Mouse (Mus musculus) MEL (cell line): ENCODE results near the gene Dscam. TPM values are rescaled to one million over a fixed set of nuclear protein-coding genes. Genes with fewer than 3 reads are reported as not detected.

Source experiments
- DNase-seq: peaks from one replicate; pipeline ENCODE4 v3.0.0; 2011; ENCODE audit warnings: low read depth, low spot score
- H3K27ac ChIP-seq: 2 replicates; pipeline ENCODE4 v1.5.1; 2012; ENCODE audit warnings: low read depth, mild to moderate bottlenecking, control low read depth, low read length, moderate library complexity; ENCODE audit not compliant: control insufficient read depth
- H3K27me3 ChIP-seq, 2 experiments: fragments of 150-350 bp in 1 of 2; sonication (generic) in 1 of 2; 2 replicates each; pipeline ENCODE4 v1.6.1; 2012; ENCODE audit warnings: low read length in 2 of 2, mild to moderate bottlenecking in 2 of 2, improper control_type of control experiment in 1 of 2, moderate library complexity in 1 of 2; ENCODE audit not compliant: insufficient read depth in 2 of 2, control insufficient read depth in 1 of 2
- H3K36me3 ChIP-seq, 2 experiments: 2 replicates each; pipeline ENCODE4 v1.6.1; 2012 to 2014; ENCODE audit warnings: low read length in 2 of 2, improper control_type of control experiment in 1 of 2, inconsistent platforms in 1 of 2, mild to moderate bottlenecking in 1 of 2; ENCODE audit not compliant: insufficient read depth in 2 of 2, control insufficient read depth in 1 of 2
- H3K4me1 ChIP-seq, 2 experiments: fragments of 150-350 bp in 1 of 2; sonication (generic) in 1 of 2; 2 replicates each; pipeline ENCODE4 v1.6.1; 2012; ENCODE audit warnings: low read length in 2 of 2, improper control_type of control experiment in 1 of 2, mild to moderate bottlenecking in 1 of 2; ENCODE audit not compliant: insufficient read depth in 2 of 2, control insufficient read depth in 1 of 2
- H3K4me3 ChIP-seq, 2 experiments: fragments of 150-350 bp in 1 of 2; sonication (generic) in 1 of 2; 2 replicates each; pipeline ENCODE4 v1.5.1; 2012; ENCODE audit warnings: low read depth in 2 of 2, low read length in 2 of 2, mild to moderate bottlenecking in 2 of 2, moderate library complexity in 2 of 2, control low read depth in 1 of 2, improper control_type of control experiment in 1 of 2; ENCODE audit not compliant: control insufficient read depth in 1 of 2, insufficient read depth in 1 of 2
- H3K79me2 ChIP-seq: 2 replicates; pipeline ENCODE4 v1.6.1; 2012; ENCODE audit warnings: mild to moderate bottlenecking, low read length, moderate library complexity; ENCODE audit not compliant: control insufficient read depth, poor library complexity, insufficient read depth
- H3K9ac ChIP-seq: 2 replicates; pipeline ENCODE4 v1.6.1; 2012; ENCODE audit warnings: low read depth, mild to moderate bottlenecking, control low read depth, low read length, moderate library complexity; ENCODE audit not compliant: control insufficient read depth, poor library complexity, severe bottlenecking
- H3K9me3 ChIP-seq: fragments of 150-350 bp; sonication (generic); replicated peaks from 2 replicates; pipeline ENCODE4 v1.6.1; 2012; ENCODE audit warnings: mild to moderate bottlenecking, low read length, improper control_type of control experiment, moderate library complexity; ENCODE audit not compliant: insufficient read depth
- BHLHE40 ChIP-seq: IDR thresholded peaks from 2 replicates; pipeline ENCODE4 v1.6.1; 2012; ENCODE audit warnings: low read depth, mild to moderate bottlenecking, inconsistent platforms, low read length, improper control_type of control experiment, borderline replicate concordance
- CTCF ChIP-seq, 3 experiments: IDR thresholded peaks in 2 of 3; conservative IDR thresholded peaks in 1 of 3; 2 replicates each; pipeline ENCODE4 v1.5.1; 2011 to 2012; ENCODE audit warnings: low read length in 3 of 3, low read depth in 2 of 3, mild to moderate bottlenecking in 2 of 3, improper control_type of control experiment in 1 of 3, inconsistent platforms in 1 of 3, mixed read lengths in 1 of 3, moderate library complexity in 1 of 3; ENCODE audit not compliant: control insufficient read depth in 1 of 3, insufficient read depth in 1 of 3, poor library complexity in 1 of 3, severe bottlenecking in 1 of 3
- ELF1 ChIP-seq: IDR thresholded peaks from 2 replicates; pipeline ENCODE4 v1.6.1; 2014; ENCODE audit warnings: low read depth, mild to moderate bottlenecking, inconsistent platforms, low read length, improper control_type of control experiment, moderate library complexity
- EP300 ChIP-seq, 2 experiments: IDR thresholded peaks; 2 replicates each; pipeline ENCODE4 v1.6.1; 2011; ENCODE audit warnings: improper control_type of control experiment in 2 of 2, low read length in 2 of 2, low read depth in 1 of 2, mild to moderate bottlenecking in 1 of 2
- ETS1 ChIP-seq: IDR thresholded peaks from 2 replicates; pipeline ENCODE4 v1.6.1; 2012; ENCODE audit warnings: low read depth, mild to moderate bottlenecking, inconsistent platforms, low read length, improper control_type of control experiment, moderate library complexity
- HCFC1 ChIP-seq: IDR thresholded peaks from 2 replicates; pipeline ENCODE4 v1.6.1; 2012; ENCODE audit warnings: low read depth, mild to moderate bottlenecking, inconsistent platforms, low read length, improper control_type of control experiment, moderate library complexity
- MAX ChIP-seq: IDR thresholded peaks from 2 replicates; pipeline ENCODE4 v1.6.1; 2011; ENCODE audit warnings: low read length, improper control_type of control experiment
- MAZ ChIP-seq: IDR thresholded peaks from 2 replicates; pipeline ENCODE4 v1.6.1; 2012; ENCODE audit warnings: low read depth, mild to moderate bottlenecking, inconsistent platforms, low read length, improper control_type of control experiment
- MEF2A ChIP-seq: IDR thresholded peaks from 2 replicates; pipeline ENCODE4 v1.6.1; 2014; ENCODE audit warnings: low read depth, mild to moderate bottlenecking, inconsistent platforms, low read length, improper control_type of control experiment; ENCODE audit not compliant: poor library complexity, insufficient replicate concordance, severe bottlenecking; ENCODE audit errors: extremely low read depth
- MYB ChIP-seq: IDR thresholded peaks from 2 replicates; pipeline ENCODE4 v1.6.1; 2011; ENCODE audit warnings: mild to moderate bottlenecking, low read depth, low read length, improper control_type of control experiment
- NELFE ChIP-seq: IDR thresholded peaks from 2 replicates; pipeline ENCODE4 v1.6.1; 2011; ENCODE audit warnings: low read depth, low read length, improper control_type of control experiment
- POLR2A ChIP-seq, 2 experiments: IDR thresholded peaks; 2 replicates each; pipeline ENCODE4 v1.6.1; 2011 to 2012; ENCODE audit warnings: low read length in 2 of 2, mild to moderate bottlenecking in 2 of 2, control low read depth in 1 of 2, improper control_type of control experiment in 1 of 2, low read depth in 1 of 2, moderate library complexity in 1 of 2; ENCODE audit not compliant: control insufficient read depth in 1 of 2, insufficient read depth in 1 of 2, poor library complexity in 1 of 2
- RAD21 ChIP-seq: IDR thresholded peaks from 2 replicates; pipeline ENCODE4 v1.6.1; 2011; ENCODE audit warnings: mild to moderate bottlenecking, low read depth, low read length, improper control_type of control experiment
- SIN3A ChIP-seq: IDR thresholded peaks from 2 replicates; pipeline ENCODE4 v1.6.1; 2012; ENCODE audit warnings: low read length, improper control_type of control experiment, inconsistent platforms
- USF1 ChIP-seq: IDR thresholded peaks from 2 replicates; pipeline ENCODE4 v1.6.1; 2014; ENCODE audit warnings: low read depth, mild to moderate bottlenecking, inconsistent platforms, low read length, improper control_type of control experiment, moderate library complexity
- USF2 ChIP-seq, 2 experiments: IDR thresholded peaks; 2 replicates each; pipeline ENCODE4 v1.6.1; 2011 to 2012; ENCODE audit warnings: improper control_type of control experiment in 2 of 2, low read length in 2 of 2, borderline replicate concordance in 1 of 2, inconsistent platforms in 1 of 2, low read depth in 1 of 2, mild to moderate bottlenecking in 1 of 2; ENCODE audit not compliant: insufficient read depth in 1 of 2
- ZC3H11A ChIP-seq: IDR thresholded peaks from 2 replicates; pipeline ENCODE4 v1.6.1; 2012; ENCODE audit warnings: low read depth, mild to moderate bottlenecking, inconsistent platforms, low read length, improper control_type of control experiment
- ZNF384 ChIP-seq: IDR thresholded peaks from 2 replicates; pipeline ENCODE4 v1.6.1; 2012; ENCODE audit warnings: low read depth, mild to moderate bottlenecking, inconsistent platforms, low read length, improper control_type of control experiment
- polyA plus RNA-seq, 2 experiments: library from polyadenylated mRNA; stranded (reverse) in 1 of 2; unstranded in 1 of 2; fragments of >175 nt in 1 of 2; fragments of >200 nt in 1 of 2; gene quantifications; 2 replicates each; pipeline versions ENCODE4 v1.2.1 to v1.2.4; 2012; ENCODE audit warnings: low replicate concordance in 2 of 2, low read depth in 1 of 2; ENCODE audit not compliant: insufficient read length in 2 of 2, insufficient read depth in 1 of 2, missing spikeins in 1 of 2
- total RNA-seq: library from RNA; depleted of rRNA; stranded (reverse); fragments of 300-350 nt; gene quantifications from 2 replicates; pipeline ENCODE4 v1.2.3, GENCODE M21; 2012

The Dscam gene
- total and polyA plus RNA-seq, 3 experiments, result not detected

GRCm38 (mm10) chr16:97204090-97204489 is 33.5 kb upstream of the Dscam start:
- Histone ChIP-seq H3K9ac (no peak overlapping the region), H3K27ac (no peak overlapping the region), H3K4me1 (no peaks in the 10 kb centered on the region), H3K4me3 (no peak overlapping the region), H3K36me3 (no peaks in the 10 kb centered on the region), H3K27me3 (no peaks in the 10 kb centered on the region), H3K9me3 (no peaks in the 10 kb centered on the region), H3K79me2 (no peaks in the 10 kb centered on the region)
- no peak for DNase-seq
- no peak for TF ChIP-seq ETS1
- TF ChIP-seq HCFC1, result no peak
- no peak for TF ChIP-seq SIN3A
- no peak for TF ChIP-seq USF1
- TF ChIP-seq USF2 (IDR thresholded peaks at IDR 0.05; ENCODE audit: borderline replicate concordance in 1 of 2, insufficient read depth in 1 of 2, low read depth in 1 of 2, low read length in 2 of 2), result no peak
- TF ChIP-seq BHLHE40, result no peak
- TF ChIP-seq ZNF384, result no peak
- no peak for TF ChIP-seq EP300 (IDR thresholded peaks at IDR 0.05; ENCODE audit: low read depth in 1 of 2, low read length in 2 of 2)
- TF ChIP-seq MYB, result no peak
- TF ChIP-seq MAX, result no peak
- TF ChIP-seq MAZ, result no peak
- no peak for TF ChIP-seq ZC3H11A

GRCm38 (mm10) chr16:97203554-97203953 is 33.0 kb upstream of the Dscam start:
- Histone ChIP-seq H3K79me2 (no peaks in the 10 kb centered on the region), H3K9me3 (no peaks in the 10 kb centered on the region), H3K36me3 (no peaks in the 10 kb centered on the region), H3K4me3 (no peak overlapping the region), H3K27me3 (no peaks in the 10 kb centered on the region), H3K9ac (no peak overlapping the region), H3K27ac (no peak overlapping the region), H3K4me1 (no peaks in the 10 kb centered on the region)
- no peak for DNase-seq
- no peak for TF ChIP-seq ELF1
- no peak for TF ChIP-seq RAD21
- TF ChIP-seq MYB, result no peak
- no peak for TF ChIP-seq POLR2A (IDR thresholded peaks at IDR 0.05; ENCODE audit: control insufficient read depth in 1 of 2, insufficient read depth in 1 of 2, low read depth in 1 of 2, low read length in 2 of 2, poor library complexity in 1 of 2)
- no peak for TF ChIP-seq ZC3H11A
- no peak for TF ChIP-seq MAX
- no peak for TF ChIP-seq CTCF (IDR thresholded peaks at IDR 0.05 in 2 of 3, conservative IDR thresholded peaks at IDR 0.05 in 1 of 3; ENCODE audit: control insufficient read depth in 1 of 3, insufficient read depth in 1 of 3, low read depth in 2 of 3, low read length in 3 of 3, poor library complexity in 1 of 3, severe bottlenecking in 1 of 3)
- TF ChIP-seq NELFE, result no peak
- no peak for TF ChIP-seq ZNF384
- no peak for TF ChIP-seq USF1
- TF ChIP-seq MEF2A, result no peak
- TF ChIP-seq ETS1, result no peak
- TF ChIP-seq BHLHE40, result no peak
- TF ChIP-seq, all 39 proteins: peak for 0
